Mouse (Mus musculus): ENCODE results near the gene Akt2. TPM values are rescaled to one million over a fixed set of nuclear protein-coding genes. Genes with fewer than 3 reads are reported as not detected.
A peak's percentile ranks its signal among the peaks of the same experiment; 100 is the strongest.

Gene Akt2
- polyA plus RNA-seq (2016; fragmentation: Nextera tagmentation; extraction: Ambion mirVana), result 73.3 and 78.8 TPM in 2 replicates

- WGBS, result under 1% methylated on average over 71 of the region's 71 CpGs
These were observed at the start of gene Akt2 for GRCm38 (mm10) chr7:27591266-27592216. Gene Akt2 (plus strand): TSS chr7:27591552.

DNA sequence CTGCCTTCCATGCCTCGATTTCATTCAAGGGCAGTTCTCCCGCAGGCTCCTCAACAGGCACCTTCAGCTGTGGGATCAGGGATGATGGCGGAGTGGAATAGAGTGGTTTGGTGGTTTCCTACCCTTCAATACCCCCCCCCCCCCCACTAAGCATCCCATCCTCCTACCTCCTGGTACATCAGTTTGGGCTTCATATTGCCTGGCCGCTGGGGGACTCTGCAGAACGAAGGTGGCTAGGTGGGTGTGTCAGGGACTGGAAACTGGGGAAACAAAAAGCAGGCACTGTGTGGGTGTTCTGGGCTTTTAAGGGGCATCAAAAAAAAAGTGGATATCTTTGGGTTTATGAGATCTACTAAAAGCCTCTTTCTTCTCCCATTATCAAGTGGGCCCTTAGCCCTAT, 49.4 kb upstream of the Akt2 start:
- Histone ChIP-seq H3K9me3 (no peaks in the 10 kb centered on the region), H3K27ac (no peak overlapping the region), H3K4me1 (peaks cover 20% of the 10 kb centered on the region), H3K27me3 (ENCODE audit: poor library complexity, severe bottlenecking) (no peaks in the 10 kb centered on the region; the same call in 1 of the 2 replicates), H3K4me3 (peak overlapping the region; percentile 56), H3K36me3 (replicated peaks) (peaks cover 11% of the 10 kb centered on the region; the same call in 1 of the 2 replicates)
- 61% methylated on average over 5 of the region's 5 CpGs for WGBS
- no peak for DNase-seq (ENCODE audit: extremely low spot score, low spot score)

More at GRCm38 (mm10) chr7:27591266-27592216, at the start of gene Akt2:
- Histone ChIP-seq H3K4me1 (peaks cover 27% of the 10 kb centered on the region), H3K27me3 (ENCODE audit: poor library complexity, severe bottlenecking) (no peaks in the 10 kb centered on the region), H3K4me3 (peak within 1 kb of the TSS; percentile 80), H3K9me3 (no peaks in the 10 kb centered on the region), H3K36me3 (replicated peaks) (peaks cover 17% of the 10 kb centered on the region), H3K27ac (peak within 1 kb of the TSS; percentile 97)
- peak; percentile 97 for DNase-seq (ENCODE audit: extremely low spot score, low spot score)

DNA sequence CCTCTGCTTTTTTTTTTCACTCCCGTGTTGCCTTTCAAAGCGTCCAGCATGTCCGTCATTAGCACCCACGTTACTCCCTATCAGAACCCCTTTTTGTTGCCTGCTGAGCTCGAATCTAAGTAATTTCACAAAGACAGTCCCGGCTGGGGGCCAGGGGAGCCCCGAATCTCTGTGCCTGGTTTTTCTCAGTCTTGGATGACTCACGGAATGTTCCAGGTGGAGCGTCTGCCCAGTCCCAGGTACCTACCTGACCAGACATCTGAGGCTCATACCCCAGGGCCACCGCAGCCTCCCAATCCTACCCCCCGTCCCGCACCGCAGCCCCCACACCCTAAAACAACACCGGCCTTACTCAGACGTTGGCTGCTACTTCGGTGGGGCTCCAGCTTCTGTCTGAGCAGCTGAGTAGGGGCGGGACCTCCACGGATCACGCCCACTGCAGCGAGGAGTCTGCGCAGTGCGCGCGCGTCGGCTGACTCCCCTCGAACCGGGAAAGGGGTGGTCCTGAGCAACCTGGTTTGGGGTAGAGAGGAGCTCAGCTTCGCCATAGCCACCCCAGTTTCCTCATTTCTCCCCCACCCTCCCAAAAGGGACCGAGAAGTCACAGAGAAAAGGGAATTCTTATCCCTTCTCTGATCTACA, 48.8 kb upstream of the Akt2 start:
- DNase-seq (ENCODE audit: extremely low spot score, low spot score), result peak; percentile 77
- Histone ChIP-seq H3K27ac (peak overlapping the region; percentile 71), H3K4me3 (peak overlapping the region; percentile 56), H3K27me3 (ENCODE audit: poor library complexity, severe bottlenecking) (no peaks in the 10 kb centered on the region; the same call in 1 of the 2 replicates), H3K36me3 (replicated peaks) (peaks cover 6% of the 10 kb centered on the region; the same call in 1 of the 2 replicates), H3K4me1 (peaks cover 20% of the 10 kb centered on the region), H3K9me3 (no peaks in the 10 kb centered on the region)
- 5% methylated on average over 30 of the region's 30 CpGs for WGBS

GRCm38 (mm10) chr7:27543065-27543464, 48.3 kb upstream of the Akt2 start:
- DNase-seq (ENCODE audit: extremely low spot score, low spot score), result no peak
- H3K27ac ChIP-seq, result peak overlapping the region; percentile 71
- H3K36me3 ChIP-seq (replicated peaks), result 0 out of 2 replicates have a peak, but pooled peaks cover 6% of the 10 kb centered on the region
- H3K4me1 ChIP-seq, result peaks cover 20% of the 10 kb centered on the region
- H3K27me3 ChIP-seq (ENCODE audit: poor library complexity, severe bottlenecking), result no peaks in the 10 kb centered on the region; the same call in 1 of the 2 replicates
- no peaks in the 10 kb centered on the region for H3K9me3 ChIP-seq
- 59% methylated on average over 6 of the region's 6 CpGs for WGBS
- H3K4me3 ChIP-seq, result peak overlapping the region; percentile 56

DNA sequence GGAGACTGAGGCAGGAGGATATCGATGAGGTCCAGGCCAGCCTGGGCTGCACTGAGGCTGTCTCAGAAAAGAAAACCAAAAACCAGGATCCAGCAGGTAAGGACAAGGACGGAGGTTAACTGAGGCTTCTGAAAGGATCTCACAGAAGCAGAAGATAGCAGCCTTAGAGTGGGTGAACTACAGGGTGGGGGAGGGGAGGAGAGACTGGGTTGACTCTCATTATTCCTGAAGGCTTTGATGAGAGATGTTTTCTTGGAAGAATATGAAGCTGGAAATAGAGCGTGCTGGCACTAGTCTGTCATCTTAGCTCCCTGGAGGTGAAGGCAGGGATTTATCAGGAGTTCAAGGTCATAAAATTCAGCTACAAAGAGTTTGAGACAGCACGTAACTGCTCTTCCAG, 47.5 kb upstream of the Akt2 start:
- Histone ChIP-seq H3K4me3 (no peak overlapping the region), H3K4me1 (peaks cover 20% of the 10 kb centered on the region), H3K27ac (no peak overlapping the region), H3K9me3 (no peaks in the 10 kb centered on the region), H3K27me3 (ENCODE audit: poor library complexity, severe bottlenecking) (no peaks in the 10 kb centered on the region; the same call in 1 of the 2 replicates), H3K36me3 (replicated peaks) (0 out of 2 replicates have a peak, but pooled peaks cover 6% of the 10 kb centered on the region)
- DNase-seq (ENCODE audit: extremely low spot score, low spot score), result no peak
- 87% methylated on average over 4 of the region's 4 CpGs for WGBS

DNA sequence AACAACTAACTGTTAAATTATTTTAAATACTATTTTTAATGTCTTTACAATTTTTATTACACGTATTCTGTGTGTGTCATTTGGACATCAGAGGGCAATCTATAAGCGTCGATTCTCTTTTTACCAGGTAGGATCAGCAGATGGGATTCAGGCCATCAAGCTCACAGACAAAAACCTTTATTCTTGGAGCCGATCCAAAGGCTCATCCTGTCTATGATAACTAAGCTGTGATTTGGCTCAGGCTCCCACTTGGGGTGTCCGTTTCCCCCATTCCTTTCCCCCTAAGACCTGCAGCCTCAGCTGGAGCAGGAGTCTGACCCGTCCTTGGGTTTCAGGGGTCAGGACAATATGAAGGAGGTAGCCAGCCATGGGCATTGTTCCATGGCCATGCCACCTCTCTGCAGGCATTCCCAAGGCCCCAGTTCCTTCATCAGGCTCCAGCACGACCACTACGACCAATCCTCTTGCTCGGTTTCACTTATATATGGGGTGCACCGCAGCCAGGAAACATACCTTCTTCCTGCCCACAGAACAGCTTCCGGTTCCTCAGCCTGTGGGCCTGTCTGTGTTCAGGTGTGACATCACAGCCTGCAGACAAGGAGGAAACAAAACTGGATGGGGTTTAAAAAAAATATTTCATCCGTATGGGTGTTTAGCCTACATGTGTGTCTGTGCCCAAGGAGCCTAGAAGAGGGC, 46.5 kb upstream of the Akt2 start:
- DNase-seq (ENCODE audit: extremely low spot score, low spot score), result no peak
- H3K4me3 ChIP-seq, result no peak overlapping the region
- peaks cover 20% of the 10 kb centered on the region for H3K4me1 ChIP-seq
- no peaks in the 10 kb centered on the region; the same call in 1 of the 2 replicates for H3K27me3 ChIP-seq (ENCODE audit: poor library complexity, severe bottlenecking)
- no peak overlapping the region for H3K27ac ChIP-seq
- WGBS, result 87% methylated on average over 12 of the region's 12 CpGs
- 0 out of 2 replicates have a peak, but pooled peaks cover 3% of the 10 kb centered on the region for H3K36me3 ChIP-seq (replicated peaks)
- no peaks in the 10 kb centered on the region for H3K9me3 ChIP-seq

DNA sequence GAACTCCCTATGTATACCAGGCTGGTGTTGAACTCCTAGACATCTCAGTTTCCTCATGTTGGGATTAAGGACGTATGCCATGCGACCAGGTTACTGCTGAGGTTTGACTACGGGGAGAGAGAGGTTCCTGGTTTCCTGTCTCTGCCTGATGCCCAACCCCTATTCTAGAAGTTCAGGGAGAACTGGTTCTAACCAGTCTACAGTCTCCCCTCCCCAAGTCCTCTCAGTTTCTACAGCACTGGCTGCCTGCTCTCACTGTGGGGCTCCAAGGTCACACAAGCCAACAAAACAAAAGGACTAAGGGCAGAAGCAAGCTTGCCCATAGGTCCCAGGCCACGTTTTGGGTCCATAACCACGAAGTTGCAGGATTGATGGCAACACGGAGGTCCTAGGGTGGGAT, 41.8 kb upstream of the Akt2 start:
- Histone ChIP-seq H3K4me1 (peaks cover 25% of the 10 kb centered on the region), H3K27ac (no peak overlapping the region), H3K36me3 (replicated peaks) (peaks cover under 1% of the 10 kb centered on the region; the same call in 1 of the 2 replicates), H3K27me3 (ENCODE audit: poor library complexity, severe bottlenecking) (no peaks in the 10 kb centered on the region), H3K9me3 (no peaks in the 10 kb centered on the region), H3K4me3 (no peak overlapping the region)
- no peak for DNase-seq (ENCODE audit: extremely low spot score, low spot score)
- 80% methylated on average over 6 of the region's 6 CpGs for WGBS

GRCm38 (mm10) chr7:27552070-27552469, 39.3 kb upstream of the Akt2 start:
- Histone ChIP-seq H3K4me3 (peak overlapping the region; percentile 82), H3K36me3 (replicated peaks) (peaks cover 19% of the 10 kb centered on the region), H3K27ac (no peak overlapping the region), H3K9me3 (no peaks in the 10 kb centered on the region), H3K4me1 (peaks cover 28% of the 10 kb centered on the region), H3K27me3 (ENCODE audit: poor library complexity, severe bottlenecking) (no peaks in the 10 kb centered on the region)
- WGBS, result 65% methylated on average over 5 of the region's 5 CpGs
- DNase-seq (ENCODE audit: extremely low spot score, low spot score), result no peak

DNA sequence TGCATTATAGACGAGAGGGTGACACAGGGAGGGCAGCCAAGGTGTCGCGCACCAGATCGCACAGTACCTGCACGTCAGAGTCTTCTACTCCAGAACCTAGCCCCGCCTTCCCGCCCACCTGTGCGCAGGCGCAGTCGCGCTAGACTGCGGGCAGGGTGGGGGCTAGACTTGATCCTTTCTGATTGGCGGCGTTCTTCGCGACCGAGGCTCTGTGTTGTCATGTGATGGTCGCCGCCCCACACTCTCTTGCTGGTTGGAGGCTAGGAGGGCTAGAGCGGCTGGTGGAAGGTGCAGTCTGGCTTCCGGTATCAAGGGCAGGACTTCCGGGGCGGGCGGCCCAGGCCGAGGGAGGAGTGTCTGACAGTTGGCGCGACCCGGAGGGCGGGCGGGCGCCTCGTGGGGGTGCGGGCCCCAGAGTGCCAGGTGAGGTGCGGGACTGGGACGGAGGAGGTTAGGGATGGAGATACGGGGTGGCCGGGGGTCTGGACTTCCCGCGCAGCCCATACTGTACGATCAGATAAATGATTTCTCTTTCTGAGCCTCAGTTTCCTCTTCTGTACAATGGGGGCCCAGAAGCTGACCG, 38.3 kb upstream of the Akt2 start, which contains the start of the genes Pld3 and 2310022A10Rik:
Gene Pld3 (minus strand): TSS at position 288 of the 583 bp plus-strand sequence.
Gene 2310022A10Rik (plus strand): TSS at position 303 of the 583 bp plus-strand sequence.
- peaks cover 19% of the 10 kb centered on the region for H3K36me3 ChIP-seq (replicated peaks)
- H3K27ac ChIP-seq, result peak within 1 kb of the TSS; percentile 85
- peak; percentile 98 for DNase-seq (ENCODE audit: extremely low spot score, low spot score)
- H3K4me3 ChIP-seq, result peak within 1 kb of the TSS; percentile 82
- under 1% methylated on average over 41 of the region's 41 CpGs for WGBS
- no peaks in the 10 kb centered on the region for H3K27me3 ChIP-seq (ENCODE audit: poor library complexity, severe bottlenecking)
- H3K4me1 ChIP-seq, result peaks cover 28% of the 10 kb centered on the region
- H3K9me3 ChIP-seq, result no peaks in the 10 kb centered on the region

DNA sequence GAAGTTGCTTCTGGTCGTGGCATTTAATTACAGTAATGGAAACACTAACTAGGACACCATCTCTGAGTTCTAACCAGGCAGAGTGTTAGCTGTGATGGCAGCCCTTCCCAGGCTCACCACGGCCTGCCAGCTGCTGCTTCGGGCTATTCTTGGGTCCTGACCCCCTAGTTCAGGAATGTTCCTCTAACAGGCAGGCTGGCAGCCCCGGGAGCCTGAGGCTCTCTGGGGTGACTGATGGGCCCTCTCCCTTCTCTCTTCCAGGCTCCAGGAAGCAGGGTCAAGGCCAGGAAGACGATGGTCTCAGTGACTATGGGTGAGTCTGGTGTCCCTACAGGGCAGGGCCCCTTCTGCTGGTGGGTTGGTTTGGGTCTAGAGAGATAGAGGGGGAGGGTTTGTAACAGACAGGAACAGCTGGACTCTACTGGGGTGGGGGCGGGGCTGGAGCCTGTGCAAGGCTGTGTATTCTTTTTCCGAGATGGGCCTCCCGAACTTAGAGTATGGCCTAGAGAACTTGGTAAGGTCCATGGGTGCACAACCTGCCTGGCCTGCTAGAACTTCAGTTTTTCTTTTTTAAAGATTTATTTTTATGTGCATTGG, 31.0 kb upstream of the Akt2 start:
- H3K36me3 ChIP-seq (replicated peaks), result peaks cover 83% of the 10 kb centered on the region

GRCm38 (mm10) chr7:27560978-27561377, 30.4 kb upstream of the Akt2 start:
- no peak overlapping the region for H3K4me3 ChIP-seq
- no peak overlapping the region for H3K27ac ChIP-seq
- H3K9me3 ChIP-seq, result no peaks in the 10 kb centered on the region
- H3K4me1 ChIP-seq, result peaks cover 4% of the 10 kb centered on the region; the same call in 1 of the 2 replicates
- peaks cover 83% of the 10 kb centered on the region for H3K36me3 ChIP-seq (replicated peaks)
- 86% methylated on average over 1 of the region's 1 CpGs for WGBS
- DNase-seq (ENCODE audit: extremely low spot score, low spot score), result no peak
- H3K27me3 ChIP-seq (ENCODE audit: poor library complexity, severe bottlenecking), result no peaks in the 10 kb centered on the region

More for the DNA sequence above, 31.0 kb upstream of the Akt2 start:
- Histone ChIP-seq H3K27ac (no peak overlapping the region), H3K4me3 (no peak overlapping the region), H3K4me1 (peaks cover 4% of the 10 kb centered on the region; the same call in 1 of the 2 replicates), H3K27me3 (ENCODE audit: poor library complexity, severe bottlenecking) (no peaks in the 10 kb centered on the region), H3K9me3 (no peaks in the 10 kb centered on the region)
- DNase-seq (ENCODE audit: extremely low spot score, low spot score), result no peak
- WGBS, result 85% methylated on average over 8 of the region's 8 CpGs
